Mouse (Mus musculus) bone marrow, adult 2 months (tissue): ENCODE measurements around the gene Fam185a. TPM values are rescaled to one million over a fixed set of nuclear protein-coding genes. Genes with fewer than 3 reads are reported as not detected.

Experiments
- H3K27ac ChIP-seq: fragments of 200-500 bp; 2 replicates; pipeline ENCODE4 v1.5.1; 2012; ENCODE audit warnings: low read depth, mild to moderate bottlenecking, control low read depth, inconsistent platforms, low read length; ENCODE audit not compliant: control insufficient read depth, poor library complexity, insufficient read depth
- H3K4me1 ChIP-seq: fragments of 200-500 bp; 2 replicates; pipeline ENCODE4 v1.6.1; 2011; ENCODE audit warnings: low read length; ENCODE audit not compliant: control insufficient read depth, insufficient read depth
- H3K4me3 ChIP-seq: fragments of 200-500 bp; replicated peaks from 2 replicates; pipeline ENCODE3; 2011; ENCODE audit warnings: mild to moderate bottlenecking, low read depth, low read length, control low read depth; ENCODE audit not compliant: control insufficient read depth
- CTCF ChIP-seq: fragments of 200-500 bp; IDR thresholded peaks from 2 replicates; pipeline ENCODE4 v1.5.1; 2011; ENCODE audit warnings: low read length, control low read depth; ENCODE audit not compliant: control insufficient read depth, insufficient read depth
- POLR2A ChIP-seq: fragments of 200-500 bp; IDR thresholded peaks from 2 replicates; pipeline ENCODE4 v1.6.1; 2011; ENCODE audit warnings: low read depth, mild to moderate bottlenecking, control low read depth, low read length, borderline replicate concordance; ENCODE audit not compliant: control insufficient read depth
- WGBS: fragments of 180-500 bp; shearing (Covaris S2); methylation state at CpG from one replicate; pipeline ENCODE4 v1.1.7; 2018; 5-methylcytosine and 5-hydroxymethylcytosine counted together
- polyA plus RNA-seq: library from polyadenylated mRNA; stranded (reverse); fragments of >200 nt; gene quantifications from 2 replicates; pipeline ENCODE4 v1.2.4, GENCODE M21; 2011; ENCODE audit warnings: low replicate concordance; ENCODE audit not compliant: missing spikeins, insufficient read depth, insufficient read length

Gene Fam185a
- polyA plus RNA-seq, 1 experiment = 4.6 TPM

DNA sequence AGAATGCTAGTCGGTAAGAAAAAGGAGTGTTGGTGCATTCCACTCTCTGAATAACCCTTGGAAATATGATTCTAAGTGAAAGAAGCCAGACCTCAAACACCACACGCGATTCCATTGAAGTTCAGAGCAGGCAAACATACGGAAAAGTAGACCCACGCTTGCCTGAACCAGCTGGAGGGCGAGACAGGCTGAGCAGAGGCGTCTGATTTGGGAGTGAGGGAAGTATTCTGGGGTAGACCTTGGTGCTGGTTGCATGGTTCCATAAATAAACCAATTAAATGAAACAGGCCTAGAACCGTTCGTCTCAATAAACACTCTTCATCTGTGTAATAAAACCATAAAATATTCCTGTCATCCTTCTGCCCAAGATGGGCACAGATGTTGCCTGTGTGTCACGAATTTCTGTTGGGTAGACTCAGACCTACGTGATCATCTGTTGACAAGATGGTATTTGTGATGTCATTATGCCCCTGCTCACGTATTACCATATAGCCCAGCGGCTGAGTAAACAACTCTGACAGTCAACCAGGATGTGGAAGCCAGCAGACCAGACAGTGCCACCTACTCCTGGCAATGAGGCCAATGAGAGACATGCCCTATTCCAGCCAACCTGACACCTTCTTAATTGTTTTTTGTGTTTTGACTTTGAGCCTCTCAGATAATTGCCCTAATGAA is 78.3 kb downstream of the Fam185a start:
- 87% methylated on average over 13 of the region's 13 CpGs for whole genome bisulfite sequencing
- Histone ChIP-seq H3K4me1 (no peaks in the 10 kb centered on the region; the same call in 1 of the 2 replicates), H3K27ac (no peak overlapping the region), H3K4me3 (no peak overlapping the region)
- no peak for TF ChIP-seq POLR2A
- no peak for TF ChIP-seq CTCF

DNA sequence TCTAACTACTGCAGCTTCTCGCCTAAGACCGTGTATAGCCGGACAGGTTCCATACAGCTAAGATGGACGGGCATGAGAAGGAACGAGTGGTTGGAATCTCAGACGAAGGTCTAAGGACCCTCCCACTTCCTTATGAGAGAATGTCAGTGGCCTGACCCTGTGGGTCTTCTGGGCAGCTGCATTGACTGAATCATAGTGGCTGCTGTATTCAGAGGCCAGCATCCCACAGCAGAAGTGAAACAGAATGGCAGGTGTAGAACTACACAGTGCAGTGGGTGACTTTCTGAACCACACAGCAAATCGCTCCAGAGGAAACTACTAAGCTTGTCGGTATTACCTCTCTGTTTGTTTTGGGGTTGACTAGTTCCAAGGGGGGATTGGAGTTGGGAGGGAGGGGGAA is 80.4 kb downstream of the Fam185a start:
- H3K27ac ChIP-seq = no peak overlapping the region
- H3K4me1 ChIP-seq = no peaks in the 10 kb centered on the region; the same call in 1 of the 2 replicates
- TF ChIP-seq POLR2A (no peak), CTCF (no peak)
- no peak overlapping the region for H3K4me3 ChIP-seq
- 77% methylated on average over 8 of the region's 8 CpGs for WGBS

DNA sequence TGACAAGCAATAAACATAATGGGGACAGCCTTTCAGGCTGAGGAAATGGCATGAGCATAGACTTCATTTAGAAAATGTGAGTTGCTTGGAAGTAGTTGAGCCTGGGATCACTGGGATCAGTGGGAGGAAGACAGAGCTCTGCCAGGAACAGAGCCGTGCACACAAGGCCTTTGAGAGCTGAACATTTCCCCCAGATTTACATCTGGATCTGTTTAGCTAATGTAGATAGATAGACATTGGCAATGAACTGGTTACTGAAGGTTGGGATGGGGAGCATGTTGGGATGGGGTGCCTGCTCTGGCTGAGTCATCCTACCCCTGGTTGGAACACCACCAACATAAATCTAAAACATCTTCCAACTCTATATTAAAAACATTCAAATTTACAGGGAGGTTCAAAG is 82.1 kb downstream of the Fam185a start:
- WGBS = 77% methylated on average over 1 of the region's 1 CpGs
- Histone ChIP-seq H3K27ac (no peak overlapping the region), H3K4me3 (no peak overlapping the region), H3K4me1 (no peaks in the 10 kb centered on the region)
- TF ChIP-seq POLR2A = no peak
- TF ChIP-seq CTCF = no peak

DNA sequence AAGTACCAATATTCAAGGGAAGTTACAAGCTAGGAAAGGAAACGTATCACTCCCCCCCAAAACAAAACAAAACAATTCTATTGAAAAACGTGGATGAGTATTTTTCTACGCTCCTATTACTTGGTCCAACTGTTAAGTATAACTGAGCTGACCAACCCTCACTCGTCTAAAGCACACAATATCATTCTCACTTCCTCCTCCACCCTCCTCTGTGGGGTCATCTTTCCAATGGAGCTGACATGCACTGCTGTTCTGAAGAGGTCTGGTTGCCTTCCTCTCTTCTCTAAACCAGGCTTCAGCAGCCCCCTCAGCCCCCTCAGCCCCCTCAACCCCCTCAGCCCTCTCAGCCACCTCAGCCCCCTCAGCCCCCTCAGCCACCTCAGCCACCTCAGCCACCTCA is 85.0 kb downstream of the Fam185a start:
- H3K27ac ChIP-seq = no peak overlapping the region
- H3K4me1 ChIP-seq = no peaks in the 10 kb centered on the region
- no peak overlapping the region for H3K4me3 ChIP-seq
- WGBS = 48% methylated on average over 4 of the region's 4 CpGs
- no peak for TF ChIP-seq CTCF
- TF ChIP-seq POLR2A = no peak

DNA sequence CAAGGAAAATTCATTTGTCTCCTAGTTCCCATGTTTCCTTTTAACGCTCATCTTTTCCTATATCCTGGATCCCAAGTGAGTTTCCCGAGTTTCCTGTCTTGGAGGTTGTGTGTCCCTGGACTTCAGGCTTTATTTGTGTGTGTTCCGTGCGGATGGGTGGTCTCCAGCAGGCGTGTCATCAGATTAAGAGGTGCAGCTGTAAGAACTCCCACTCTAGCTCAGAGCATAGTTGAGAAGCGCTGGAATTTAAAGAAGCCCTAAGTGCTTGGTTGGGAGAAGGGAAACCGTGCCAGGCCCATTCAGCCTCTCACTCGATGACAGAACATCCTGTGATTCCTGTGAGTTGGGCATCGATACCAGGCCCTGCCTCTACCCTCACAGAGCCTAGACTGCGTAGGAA is 88.6 kb downstream of the Fam185a start:
- Histone ChIP-seq H3K27ac (no peak overlapping the region), H3K4me1 (no peaks in the 10 kb centered on the region), H3K4me3 (no peak overlapping the region)
- WGBS = 81% methylated on average over 10 of the region's 10 CpGs
- TF ChIP-seq POLR2A (no peak), CTCF (no peak)

DNA sequence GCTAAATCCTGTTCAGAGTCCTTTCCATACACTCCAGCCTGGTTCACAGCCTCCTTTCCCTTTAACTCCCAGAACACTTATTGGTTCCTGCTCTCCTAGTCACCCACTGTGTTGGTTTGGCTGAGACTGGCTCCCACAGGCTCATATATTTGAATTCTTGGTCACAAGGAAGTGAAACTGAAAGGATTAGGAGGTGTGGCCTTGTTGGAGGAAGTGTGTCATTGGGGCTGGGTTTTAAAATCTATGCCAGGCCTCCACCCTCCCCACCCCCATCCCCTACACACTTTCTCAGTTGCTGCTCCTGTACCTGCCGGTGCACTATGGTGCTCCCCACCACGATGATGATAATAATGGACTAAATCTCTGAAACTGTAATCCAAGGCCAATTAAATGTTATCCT is 92.8 kb downstream of the Fam185a start:
- TF ChIP-seq POLR2A (no peak), CTCF (no peak)
- H3K4me3 ChIP-seq = no peak overlapping the region
- WGBS = 83% methylated on average over 2 of the region's 2 CpGs
- H3K27ac ChIP-seq = no peak overlapping the region
- H3K4me1 ChIP-seq = no peaks in the 10 kb centered on the region

DNA sequence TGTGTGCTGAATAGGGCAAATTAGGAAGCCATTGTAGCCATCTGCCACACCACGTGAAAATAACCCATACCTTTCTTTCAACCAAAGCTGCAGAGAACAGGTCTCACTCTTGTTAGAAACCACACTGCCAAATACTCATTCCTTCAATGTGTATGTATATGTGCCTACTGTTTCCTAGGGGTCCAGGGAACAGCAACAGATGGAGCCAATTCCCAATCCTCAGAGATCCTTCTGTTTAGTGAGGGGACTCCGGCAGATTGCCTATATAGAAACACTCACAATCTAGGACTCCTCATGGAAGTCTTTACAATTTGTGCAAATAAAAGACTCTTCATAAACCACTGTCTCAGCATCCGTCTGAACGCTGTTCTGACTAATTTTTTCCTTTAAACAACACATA is 93.4 kb downstream of the Fam185a start:
- H3K4me3 ChIP-seq = no peak overlapping the region
- H3K4me1 ChIP-seq = no peaks in the 10 kb centered on the region
- H3K27ac ChIP-seq = no peak overlapping the region
- TF ChIP-seq CTCF = no peak
- TF ChIP-seq POLR2A = no peak
- 82% methylated on average over 4 of the region's 4 CpGs for WGBS

DNA sequence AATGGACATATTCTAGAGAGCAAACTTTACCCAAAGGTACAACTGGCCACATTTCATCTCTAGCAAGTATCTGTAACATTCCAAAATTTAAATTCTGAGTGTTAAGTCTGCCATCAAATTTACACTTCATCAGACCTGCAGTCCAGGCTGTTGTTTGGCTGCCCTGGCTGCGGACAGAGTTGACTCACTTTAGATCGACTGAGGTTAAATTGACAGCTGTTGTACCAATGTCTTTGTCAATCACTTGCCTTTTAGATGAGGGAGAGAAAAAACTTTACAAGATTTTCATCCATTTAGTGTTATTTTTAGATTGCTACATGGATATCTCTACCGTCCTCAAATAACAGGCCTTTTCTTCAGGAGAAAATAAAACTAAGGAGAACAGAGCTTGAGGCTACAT is 94.4 kb downstream of the Fam185a start:
- H3K4me1 ChIP-seq = no peaks in the 10 kb centered on the region
- TF ChIP-seq POLR2A (no peak), CTCF (no peak)
- H3K4me3 ChIP-seq = no peak overlapping the region
- H3K27ac ChIP-seq = no peak overlapping the region
- 91% methylated on average over 3 of the region's 3 CpGs for WGBS
